15 mouse cellular contexts compared by ENCODE assay signal in the genomic region with DNA sequence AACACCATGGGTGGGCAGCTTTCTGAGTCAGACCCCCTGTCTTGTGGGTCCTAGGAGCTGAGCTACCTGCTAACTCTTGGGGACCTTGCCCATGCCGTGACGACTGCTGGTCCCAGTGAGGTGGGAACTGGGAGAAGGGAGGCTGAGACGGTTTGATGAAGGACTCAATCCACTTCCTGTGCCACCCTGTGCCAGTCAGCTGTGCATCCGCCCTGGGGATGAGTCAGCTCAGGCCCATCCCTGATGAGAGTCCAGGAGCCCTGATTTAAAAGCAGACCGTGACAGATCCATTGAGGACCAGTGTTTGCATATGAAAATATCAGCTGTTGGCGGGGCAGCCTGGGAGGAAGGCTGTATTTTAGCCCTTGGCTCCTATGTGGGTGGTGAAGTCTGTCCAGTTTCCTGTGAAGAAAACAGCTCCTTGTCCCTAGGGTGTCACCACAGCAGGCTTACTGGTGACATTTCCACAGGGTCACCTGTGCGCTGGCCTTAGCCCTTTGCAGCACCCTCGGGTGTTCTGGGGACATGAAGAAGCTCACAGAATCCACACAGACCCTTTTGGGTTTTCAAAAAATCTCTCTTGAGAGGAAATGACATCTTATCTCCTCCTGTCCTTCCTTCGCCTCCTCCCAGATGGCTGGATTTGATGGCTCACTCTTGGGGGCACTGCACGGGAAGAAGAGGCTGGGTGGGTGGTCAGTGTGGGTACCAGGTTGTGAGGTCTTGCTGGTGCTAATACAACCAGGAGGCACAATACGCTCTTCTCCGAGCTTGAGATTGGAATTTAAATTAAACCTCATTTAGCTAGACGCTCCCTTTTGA.
DNase-seq lines count a peak whose midpoint lies in the region; ATAC-seq and TF ChIP-seq lines count a peak whose summit lies in the region.
"Had no signal": no experiment of that assay in that cellular context is flagged by ENCODE, and none has a peak within 500 bp of the region (broad histone marks: within the 10 kb centered on the region; RNA-seq: fewer than 3 reads in every experiment).

No protein-coding gene starts in this region.

- H3K36me3 ChIP-seq in midbrain, embryonic 10.5 days: no peaks in the 10 kb centered on the region
- no peaks in the 10 kb centered on the region for H3K36me3 ChIP-seq in midbrain, postnatal 0 days (ENCODE audit: insufficient read depth, low read length)
- H3K36me3 ChIP-seq in limb, embryonic 10.5 days: no peaks in the 10 kb centered on the region

- DNase-seq in heart, adult 11 months: peak; percentile 87
- no peak for DNase-seq in heart, adult 9 months (ENCODE audit: low spot score in 2 of 2)
- DNase-seq in midbrain, embryonic 10.5 days (ENCODE audit: low spot score): no peak
- no peak for DNase-seq in midbrain, postnatal 0 days (ENCODE audit: low spot score)
- peak; percentile 25 for DNase-seq in limb, embryonic 10.5 days (ENCODE audit: low spot score)
- DNase-seq in adipocyte (ENCODE audit: low spot score): no peak
- no peak for DNase-seq in adrenal gland, adult 18-20 months (ENCODE audit: low spot score in 2 of 2)
- DNase-seq in cerebellum, adult 18-20 months: no peak
- DNase-seq: cerebellum, adult 2 months; gastrocnemius, postnatal 36 days; heart, postnatal 36 days; layer of hippocampus, postnatal 36 days; thymus, postnatal 14 days had no signal

- no peak overlapping the region for H3K9ac ChIP-seq in midbrain, postnatal 0 days (replicated peaks; ENCODE audit: low read length, poor library complexity, severe bottlenecking)

- H3K27me3 ChIP-seq in midbrain, embryonic 10.5 days (ENCODE audit: low read depth, poor library complexity, severe bottlenecking): 0 out of 2 replicates have a peak, but pooled peaks cover 4% of the 10 kb centered on the region
- no peaks in the 10 kb centered on the region for H3K27me3 ChIP-seq in midbrain, postnatal 0 days (ENCODE audit: insufficient read depth, low read length)
- no peaks in the 10 kb centered on the region for H3K27me3 ChIP-seq in limb, embryonic 10.5 days (ENCODE audit: low read depth, poor library complexity, severe bottlenecking)
- H3K27me3 ChIP-seq: Patski had no signal

- H3K27ac ChIP-seq in midbrain, embryonic 10.5 days (replicated peaks): peak overlapping the region; percentile 65
- no peak overlapping the region for H3K27ac ChIP-seq in midbrain, postnatal 0 days (ENCODE audit: low read depth, low read length)
- no peak overlapping the region for H3K27ac ChIP-seq in limb, embryonic 10.5 days

- no peak overlapping the region for H3K4me2 ChIP-seq in midbrain, postnatal 0 days (ENCODE audit: low read depth, low read length, poor library complexity, severe bottlenecking)
- H3K4me2 ChIP-seq: liver, embryonic 11.5 days had no signal

- TF ChIP-seq CTCF in midbrain, postnatal 0 days (IDR thresholded peaks at IDR 0.05): no peak

- no peaks in the 10 kb centered on the region for H3K9me3 ChIP-seq in midbrain, embryonic 10.5 days (replicated peaks)
- H3K9me3 ChIP-seq in midbrain, postnatal 0 days (ENCODE audit: low read length): no peaks in the 10 kb centered on the region
- H3K9me3 ChIP-seq in limb, embryonic 10.5 days (replicated peaks): no peaks in the 10 kb centered on the region

- no peak for ATAC-seq in midbrain, postnatal 0 days (ENCODE audit: low FRiP score)
- ATAC-seq: Patski had no signal

- H3K4me1 ChIP-seq in midbrain, embryonic 10.5 days: peaks cover 31% of the 10 kb centered on the region
- no peaks in the 10 kb centered on the region for H3K4me1 ChIP-seq in midbrain, postnatal 0 days (ENCODE audit: insufficient read depth, low read length)
- peaks cover 7% of the 10 kb centered on the region for H3K4me1 ChIP-seq in limb, embryonic 10.5 days

- 71% methylated on average over 13 of the region's 13 CpGs for WGBS in midbrain, embryonic 10.5 days
- 52% methylated on average over 13 of the region's 13 CpGs for WGBS in midbrain, postnatal 0 days
- WGBS in limb, embryonic 10.5 days: 74% methylated on average over 13 of the region's 13 CpGs

- no peak overlapping the region for H3K4me3 ChIP-seq in midbrain, embryonic 10.5 days
- H3K4me3 ChIP-seq in midbrain, postnatal 0 days (ENCODE audit: low read depth, low read length): no peak overlapping the region
- H3K4me3 ChIP-seq in limb, embryonic 10.5 days: no peak overlapping the region

Comparison
In these comparisons a context has a peak if more than half of its experiments do, and no peak if none do; other contexts are left out.
1. DNase-seq: peak in heart, adult 11 months (single experiment) and limb, embryonic 10.5 days (single experiment); none in heart, adult 9 months (0 of 2), midbrain, embryonic 10.5 days (single experiment), midbrain, postnatal 0 days (single experiment), adipocyte (single experiment), adrenal gland, adult 18-20 months (0 of 2) and cerebellum, adult 18-20 months (0 of 2).